Mouse (Mus musculus): ENCODE measurements at regions not wholly inside any gene's neighbourhood (a gene's known extent, or its start where the extent isn't known, plus 50 kb on each side); places are given as distances from the start of the nearest gene placed in this dataset.

DNA sequence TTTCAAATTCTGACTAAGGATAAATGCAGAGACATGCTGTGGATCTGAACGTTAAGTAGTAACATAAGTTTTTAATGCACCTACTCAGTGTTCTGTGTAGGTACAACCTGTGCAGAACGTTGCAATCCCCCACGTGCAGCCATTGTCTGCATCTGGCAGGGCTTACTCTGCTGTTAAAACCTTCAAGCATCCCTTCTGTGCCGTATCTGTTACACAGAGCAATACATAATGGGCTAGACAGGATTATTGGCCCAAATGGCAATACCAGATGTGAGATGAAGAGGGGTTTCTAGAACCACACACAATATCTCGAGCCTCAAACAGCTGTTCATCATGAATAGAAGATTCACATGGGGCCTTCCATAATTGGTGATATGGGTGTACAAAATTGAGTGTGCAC lies 170.0 kb downstream of the Opa1 start:
- TF ChIP-seq CTCF (IDR thresholded peaks at IDR 0.05; ENCODE audit: control insufficient read depth, insufficient read depth, insufficient replicate concordance, low read depth, low read length) (no peak), POLR2A (IDR thresholded peaks at IDR 0.05; ENCODE audit: control insufficient read depth, low read depth, low read length) (no peak)
